Mouse (Mus musculus) brain, adult 10 weeks (tissue): ENCODE results near the gene Tnfsf15. TPM values are rescaled to one million over a fixed set of nuclear protein-coding genes. Genes with fewer than 3 reads are reported as not detected.

ENCODE experiments used
- polyA plus RNA-seq: library from polyadenylated mRNA; stranded (reverse); fragments of 350-450 nt; fragmentation: Illumina TruSeq; extraction: RNeasy Lipid Tissue Mini Kit (QIAGEN cat#74804); gene quantifications from one replicate; pipeline ENCODE4 v1.2.3, GENCODE M21; 2015; ENCODE audit warnings: low read depth, low replicate concordance

Tnfsf15 gene
- not detected for polyA plus RNA-seq

DNA sequence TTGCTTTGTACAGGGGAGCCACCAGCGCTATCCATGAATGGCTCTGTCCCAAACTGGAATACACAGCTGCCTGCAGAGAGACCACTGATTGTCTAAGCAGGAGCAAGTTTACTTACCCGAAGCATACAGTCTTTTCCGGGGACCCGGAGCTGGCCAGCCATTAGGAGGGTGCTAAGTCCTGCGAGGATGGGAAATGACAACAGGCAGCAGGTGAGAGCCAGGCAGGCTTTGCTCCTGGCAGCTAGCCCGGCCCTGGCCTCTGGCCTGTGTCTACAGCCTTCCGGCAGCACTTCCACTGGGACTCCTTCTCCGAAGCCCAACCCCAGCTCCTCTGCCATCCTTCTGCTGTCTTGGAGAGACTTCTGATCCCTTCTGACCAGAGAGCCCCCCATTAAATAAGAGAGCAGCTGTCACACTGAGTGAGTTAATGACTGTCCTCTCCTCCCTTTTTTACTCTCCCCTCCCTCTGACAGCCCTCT, at the start of gene Tnfsf15:
TSS of gene Tnfsf15 (minus strand) at position 421 of the 479 bp plus-strand sequence.

Other genes with a start within 250 kb of the Tnfsf15 start
- gene Whrn, start 249.1 kb downstream of the Tnfsf15 start, polyA plus RNA-seq, result 30.1 TPM
- 246 TPM for gene Atp6v1g1, start 200.3 kb downstream of the Tnfsf15 start, polyA plus RNA-seq
- gene Tmem268, start 186.3 kb downstream of the Tnfsf15 start, polyA plus RNA-seq, result 11.1 TPM
- not detected for gene Gm11213, start 139.9 kb downstream of the Tnfsf15 start, polyA plus RNA-seq
- gene Tex48, start 122.7 kb downstream of the Tnfsf15 start, polyA plus RNA-seq, result not detected
- not detected for gene Gm11214, start 81.7 kb downstream of the Tnfsf15 start, polyA plus RNA-seq
- not detected for gene Tnfsf8, start 116.2 kb upstream of the Tnfsf15 start, polyA plus RNA-seq